Mouse (Mus musculus): ENCODE data around the gene Tmod4. TPM values are rescaled to one million over a fixed set of nuclear protein-coding genes. Genes with fewer than 3 reads are reported as not detected.
"Not testable (repeated sequence)": the region's sequence is repeated elsewhere in the genome, so short reads cannot be mapped to it uniquely, and the experiment has no call there.

Gene Tmod4
- 2.7 and 4.4 TPM in 2 replicates for polyA plus RNA-seq (2015; fragmentation: Nextera tagmentation; extraction: Ambion mirVana)

- H3K9ac ChIP-seq (ENCODE audit: low read length): peak within 1 kb of the TSS; percentile 16; the same call in 1 of the 2 replicates
- no peaks in the 10 kb centered on the region for H3K27me3 ChIP-seq (ENCODE audit: control insufficient read depth, insufficient read depth, low read depth, low read length)
- H3K4me3 ChIP-seq (ENCODE audit: low read length): no peak within 1 kb of the TSS
- H3K36me3 ChIP-seq (ENCODE audit: control insufficient read depth, insufficient read depth, low read length): peaks cover 33% of the 10 kb centered on the region
- H3K4me1 ChIP-seq (replicated peaks; ENCODE audit: control insufficient read depth, insufficient read depth, low read length): peaks cover 15% of the 10 kb centered on the region
- WGBS: 41% methylated on average over 6 of the region's 6 CpGs
- no peaks in the 10 kb centered on the region for H3K9me3 ChIP-seq (ENCODE audit: control insufficient read depth, low read length)
- peak; percentile 21; the same call in 1 of the 2 replicates for ATAC-seq (ENCODE audit: low read depth)
- H3K4me2 ChIP-seq (ENCODE audit: low read depth, low read length): 0 out of 2 replicates have a peak within 1 kb of the TSS, but pooled peaks have one; percentile 2
- H3K27ac ChIP-seq (ENCODE audit: low read length): peak within 1 kb of the TSS; percentile 66
Measured at GRCm38 (mm10) chr3:95124246-95124645, at the start of gene Tmod4. Gene Tmod4 (plus strand): TSS chr3:95124476.

GRCm38 (mm10) chr3:95088071-95088470 is 36.2 kb upstream of the Tmod4 start:
- Histone ChIP-seq H3K36me3 (ENCODE audit: control insufficient read depth, insufficient read depth, low read length) (no peaks in the 10 kb centered on the region; the same call in 1 of the 2 replicates), H3K4me3 (ENCODE audit: low read length) (no peak overlapping the region), H3K4me1 (replicated peaks; ENCODE audit: control insufficient read depth, insufficient read depth, low read length) (no peaks in the 10 kb centered on the region), H3K9ac (ENCODE audit: low read length) (no peak overlapping the region), H3K4me2 (ENCODE audit: low read depth, low read length) (no peak overlapping the region), H3K27me3 (ENCODE audit: control insufficient read depth, insufficient read depth, low read depth, low read length) (no peaks in the 10 kb centered on the region), H3K9me3 (ENCODE audit: control insufficient read depth, low read length) (no peaks in the 10 kb centered on the region), H3K27ac (ENCODE audit: low read length) (no peak overlapping the region)
- WGBS: 91% methylated on average over 1 of the region's 1 CpGs
- no peak for ATAC-seq (ENCODE audit: low read depth)

DNA sequence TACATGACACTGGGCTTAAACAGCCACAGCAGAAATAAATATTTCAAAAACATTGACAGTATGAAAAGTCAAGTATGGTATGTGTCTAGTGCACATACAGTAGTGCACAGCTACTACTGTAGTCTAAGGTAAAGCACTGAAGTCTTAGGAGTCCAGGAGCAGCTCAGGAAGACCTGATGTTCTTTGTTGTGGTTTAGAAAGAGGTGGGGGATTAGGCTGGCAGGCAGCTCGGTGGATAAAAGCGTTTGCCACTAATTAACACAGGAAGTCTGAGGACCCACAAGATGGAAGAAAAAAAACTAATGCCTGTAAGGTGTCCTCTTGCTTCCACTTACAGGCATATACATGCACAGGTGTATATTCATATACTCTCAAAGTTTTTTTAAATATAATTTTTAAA is 23.4 kb upstream of the Tmod4 start:
- H3K9ac ChIP-seq (ENCODE audit: low read length): no peak overlapping the region
- WGBS: 41% methylated on average over 2 of the region's 2 CpGs
- no peaks in the 10 kb centered on the region for H3K9me3 ChIP-seq (ENCODE audit: control insufficient read depth, low read length)
- no peak overlapping the region for H3K27ac ChIP-seq (ENCODE audit: low read length)
- no peak for ATAC-seq (ENCODE audit: low read depth)
- no peak overlapping the region for H3K4me3 ChIP-seq (ENCODE audit: low read length)
- H3K4me1 ChIP-seq (replicated peaks; ENCODE audit: control insufficient read depth, insufficient read depth, low read length): peaks cover 6% of the 10 kb centered on the region
- H3K36me3 ChIP-seq (ENCODE audit: control insufficient read depth, insufficient read depth, low read length): peaks cover 5% of the 10 kb centered on the region; the same call in 1 of the 2 replicates
- no peak overlapping the region for H3K4me2 ChIP-seq (ENCODE audit: low read depth, low read length)
- no peaks in the 10 kb centered on the region for H3K27me3 ChIP-seq (ENCODE audit: control insufficient read depth, insufficient read depth, low read depth, low read length)

DNA sequence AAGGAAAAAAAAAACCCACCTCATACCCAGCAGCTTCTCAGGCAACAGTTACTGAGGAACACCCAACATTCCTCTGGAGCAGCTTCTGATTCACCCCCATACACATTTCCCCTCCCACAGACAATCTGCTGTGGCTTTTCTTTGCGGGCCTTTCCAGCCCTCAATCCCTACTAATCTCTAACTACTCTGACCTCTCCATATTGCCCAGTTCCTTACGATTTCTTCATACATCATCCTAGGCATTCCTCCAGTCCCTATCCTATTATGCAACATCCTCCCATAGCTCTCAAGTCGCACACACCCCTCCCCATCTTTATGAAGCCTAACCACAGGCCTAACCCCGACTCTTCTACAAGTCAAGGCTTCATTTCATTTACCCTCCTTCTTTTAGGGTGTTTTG is 19.2 kb upstream of the Tmod4 start:
- Histone ChIP-seq H3K9ac (ENCODE audit: low read length) (peak overlapping the region; percentile 92), H3K27ac (ENCODE audit: low read length) (peak overlapping the region; percentile 51), H3K36me3 (ENCODE audit: control insufficient read depth, insufficient read depth, low read length) (no peaks in the 10 kb centered on the region), H3K4me1 (replicated peaks; ENCODE audit: control insufficient read depth, insufficient read depth, low read length) (peaks cover 6% of the 10 kb centered on the region), H3K27me3 (ENCODE audit: control insufficient read depth, insufficient read depth, low read depth, low read length) (no peaks in the 10 kb centered on the region), H3K4me3 (ENCODE audit: low read length) (peak overlapping the region; percentile 97), H3K4me2 (ENCODE audit: low read depth, low read length) (peak overlapping the region; percentile 76), H3K9me3 (ENCODE audit: control insufficient read depth, low read length) (no peaks in the 10 kb centered on the region)
- WGBS: 31% methylated on average over 4 of the region's 4 CpGs
- ATAC-seq (ENCODE audit: low read depth): no peak

DNA sequence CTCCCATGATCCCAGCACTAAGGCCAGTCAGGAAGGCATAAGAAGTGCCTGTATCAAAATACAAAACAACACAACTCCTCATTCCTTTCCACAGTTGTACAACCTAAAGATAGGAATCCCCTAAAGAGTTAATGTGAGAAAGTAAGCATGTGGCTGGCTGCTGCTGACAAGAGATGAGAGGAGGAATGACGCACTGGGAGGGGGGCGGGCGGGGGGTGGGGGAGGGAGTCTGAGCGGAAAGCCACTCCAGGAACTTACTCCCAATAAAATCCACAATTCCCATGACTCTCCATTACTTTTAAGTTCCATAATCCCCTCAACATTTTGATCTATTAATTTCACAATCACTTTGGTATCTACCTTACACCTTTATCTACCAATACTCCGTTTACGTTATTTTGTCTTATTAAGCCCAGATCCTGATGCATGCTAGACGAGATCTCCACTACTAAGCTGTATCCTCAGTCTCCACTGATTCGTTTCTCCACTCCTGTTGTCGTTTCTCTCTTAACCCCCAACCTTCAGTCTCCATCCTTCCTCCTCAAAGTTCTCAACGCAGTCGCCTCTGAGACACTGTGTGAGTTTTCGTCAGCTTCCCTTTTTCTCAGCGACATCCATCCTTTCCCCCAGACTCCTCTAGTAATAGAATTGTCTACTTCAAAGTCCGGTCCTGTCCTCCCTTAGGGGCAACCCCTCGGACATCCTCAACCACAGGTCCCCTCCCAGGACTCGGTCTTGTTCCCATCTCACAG is 18.5 kb upstream of the Tmod4 start:
- Histone ChIP-seq H3K9me3 (ENCODE audit: control insufficient read depth, low read length) (no peaks in the 10 kb centered on the region), H3K4me1 (replicated peaks; ENCODE audit: control insufficient read depth, insufficient read depth, low read length) (peaks cover 6% of the 10 kb centered on the region), H3K27me3 (ENCODE audit: control insufficient read depth, insufficient read depth, low read depth, low read length) (no peaks in the 10 kb centered on the region), H3K4me2 (ENCODE audit: low read depth, low read length) (peak overlapping the region; percentile 76), H3K4me3 (ENCODE audit: low read length) (peak overlapping the region; percentile 97), H3K9ac (ENCODE audit: low read length) (peak overlapping the region; percentile 92), H3K36me3 (ENCODE audit: control insufficient read depth, insufficient read depth, low read length) (no peaks in the 10 kb centered on the region), H3K27ac (ENCODE audit: low read length) (peak overlapping the region; percentile 71)
- WGBS: 0% methylated on average over 16 of the region's 16 CpGs
- no peak; the same call in 1 of the 2 replicates for ATAC-seq (ENCODE audit: low read depth)

GRCm38 (mm10) chr3:95106338-95107117 is 17.7 kb upstream of the Tmod4 start, which contains the start of gene Pip5k1a:
Gene Pip5k1a (minus strand): TSS chr3:95106930.
- Histone ChIP-seq H3K9me3 (ENCODE audit: control insufficient read depth, low read length) (no peaks in the 10 kb centered on the region), H3K4me1 (replicated peaks; ENCODE audit: control insufficient read depth, insufficient read depth, low read length) (peaks cover 6% of the 10 kb centered on the region), H3K4me3 (ENCODE audit: low read length) (peak within 1 kb of the TSS; percentile 97), H3K4me2 (ENCODE audit: low read depth, low read length) (peak within 1 kb of the TSS; percentile 76), H3K27me3 (ENCODE audit: control insufficient read depth, insufficient read depth, low read depth, low read length) (no peaks in the 10 kb centered on the region), H3K27ac (ENCODE audit: low read length) (peak within 1 kb of the TSS; percentile 71), H3K36me3 (ENCODE audit: control insufficient read depth, insufficient read depth, low read length) (no peaks in the 10 kb centered on the region), H3K9ac (ENCODE audit: low read length) (peak within 1 kb of the TSS; percentile 92)
- under 1% methylated on average over 51 of the region's 51 CpGs for WGBS
- ATAC-seq (ENCODE audit: low read depth): peak; percentile 90

GRCm38 (mm10) chr3:95107308-95107707 is 17.0 kb upstream of the Tmod4 start:
- H3K36me3 ChIP-seq (ENCODE audit: control insufficient read depth, insufficient read depth, low read length); H3K27ac ChIP-seq (ENCODE audit: low read length); H3K4me1 ChIP-seq (replicated peaks; ENCODE audit: control insufficient read depth, insufficient read depth, low read length); H3K9ac ChIP-seq (ENCODE audit: low read length); ATAC-seq (ENCODE audit: low read depth); H3K9me3 ChIP-seq (ENCODE audit: control insufficient read depth, low read length); H3K27me3 ChIP-seq (ENCODE audit: control insufficient read depth, insufficient read depth, low read depth, low read length): not testable (repeated sequence)
- Histone ChIP-seq H3K4me2 (ENCODE audit: low read depth, low read length) (peak overlapping the region; percentile 56), H3K4me3 (ENCODE audit: low read length) (peak overlapping the region; percentile 97; the same call in 1 of the 2 replicates)

DNA sequence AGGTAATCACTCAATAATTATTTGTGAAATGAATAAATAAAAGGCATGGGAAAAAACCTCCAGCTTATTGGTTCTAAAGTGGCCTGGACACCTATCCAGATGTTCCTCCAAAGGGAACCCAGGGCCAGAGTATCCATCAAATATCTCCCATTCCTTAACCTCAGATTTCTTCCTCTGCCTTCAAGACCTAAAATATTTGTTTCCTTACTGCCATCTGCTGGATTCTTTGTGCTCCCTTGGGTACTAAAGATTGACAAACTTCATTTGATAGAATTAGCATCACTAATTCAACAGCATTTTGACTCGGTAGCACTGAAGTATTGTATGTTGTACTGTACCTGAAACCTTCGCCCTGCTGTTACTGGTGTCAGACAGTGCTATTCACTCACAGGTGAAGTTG is 16.4 kb upstream of the Tmod4 start:
- WGBS: 58% methylated on average over 2 of the region's 2 CpGs

More for the DNA sequence above, 16.4 kb upstream of the Tmod4 start:
- Histone ChIP-seq H3K27me3 (ENCODE audit: control insufficient read depth, insufficient read depth, low read depth, low read length) (no peaks in the 10 kb centered on the region), H3K4me2 (ENCODE audit: low read depth, low read length) (no peak overlapping the region), H3K9ac (ENCODE audit: low read length) (no peak overlapping the region), H3K27ac (ENCODE audit: low read length) (no peak overlapping the region), H3K4me3 (ENCODE audit: low read length) (no peak overlapping the region), H3K9me3 (ENCODE audit: control insufficient read depth, low read length) (no peaks in the 10 kb centered on the region), H3K36me3 (ENCODE audit: control insufficient read depth, insufficient read depth, low read length) (no peaks in the 10 kb centered on the region), H3K4me1 (replicated peaks; ENCODE audit: control insufficient read depth, insufficient read depth, low read length) (peaks cover 14% of the 10 kb centered on the region)
- no peak for ATAC-seq (ENCODE audit: low read depth)

All from lung, embryonic 16.5 days (tissue).